Mouse (Mus musculus) E14TG2a.4 (cell line): Measurements from ENCODE around the gene Eef1akmt2.

Experiments
- CTCF ChIP-seq: conservative IDR thresholded peaks from 2 replicates; pipeline ENCODE4 v1.5.1; 2014; ENCODE audit warnings: low read length
- NANOG ChIP-seq: IDR thresholded peaks from 2 replicates; pipeline ENCODE4 v1.6.1; 2014; ENCODE audit warnings: borderline replicate concordance, low read length, mixed read lengths
- POU5F1 ChIP-seq: IDR thresholded peaks from 2 replicates; pipeline ENCODE4 v1.6.1; 2014; ENCODE audit warnings: low read length, borderline replicate concordance

DNA sequence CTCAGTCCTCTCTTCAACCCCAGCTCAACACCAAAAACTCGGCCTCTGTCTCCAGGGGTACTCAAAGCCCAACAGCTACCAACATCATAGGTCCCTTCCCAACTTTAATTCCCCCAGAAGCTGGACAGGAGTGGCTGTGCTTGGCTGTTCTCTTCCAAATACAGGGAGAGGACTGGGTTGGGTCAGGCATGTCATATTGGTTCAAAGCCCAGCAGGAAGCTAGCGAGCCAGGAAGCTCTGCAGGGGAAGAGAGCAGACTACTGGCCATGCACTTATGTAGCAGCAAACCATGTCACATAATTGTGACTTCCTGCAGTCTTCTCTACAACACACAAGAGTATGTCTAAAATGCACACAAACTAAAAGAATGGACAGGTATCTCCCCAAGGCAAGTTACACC lies 50.4 kb downstream of the Eef1akmt2 start:
- TF ChIP-seq CTCF: no peak
- no peak for TF ChIP-seq NANOG
- TF ChIP-seq POU5F1: no peak
